In the genomic region with DNA sequence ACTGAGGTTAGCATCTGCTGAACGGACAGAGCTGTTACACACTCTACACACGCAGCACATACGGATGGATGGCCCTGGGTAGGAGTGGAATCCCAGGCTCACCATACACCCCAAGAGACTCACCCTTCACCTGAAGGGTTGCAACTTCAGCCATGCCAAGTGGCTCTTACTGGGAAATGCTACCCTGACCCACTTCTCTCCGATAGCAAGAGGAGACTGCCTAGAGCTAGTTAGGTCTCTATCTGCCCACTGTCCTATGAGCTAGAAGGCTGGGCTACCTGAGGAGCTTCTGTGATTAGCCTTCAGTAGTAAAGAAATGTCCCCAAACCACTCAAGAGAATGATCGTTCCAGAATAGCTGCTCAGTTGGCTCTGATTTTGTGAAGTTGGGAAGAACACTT, we compare ENCODE assay signal across 14 mouse cellular contexts. TPM values are rescaled to one million over a fixed set of nuclear protein-coding genes. Genes with fewer than 3 reads are reported as not detected.
DNase-seq lines count a peak whose midpoint lies in the region; ATAC-seq and TF ChIP-seq lines count a peak whose summit lies in the region.
"Had no signal": no experiment of that assay in that cellular context is flagged by ENCODE, and none has a peak within 500 bp of the region (broad histone marks: within the 10 kb centered on the region; RNA-seq: fewer than 3 reads in every experiment).

No protein-coding gene starts in this region.

- H3K27ac ChIP-seq in hindbrain, embryonic 13.5 days = no peak overlapping the region
- no peak overlapping the region for H3K27ac ChIP-seq in hindbrain, embryonic 10.5 days
- H3K27ac ChIP-seq in lung, embryonic 14.5 days (ENCODE audit: low read depth) = no peak overlapping the region
- H3K27ac ChIP-seq: forebrain, embryonic 10.5 days had no signal

- H3K9me3 ChIP-seq in hindbrain, embryonic 13.5 days = no peaks in the 10 kb centered on the region
- no peaks in the 10 kb centered on the region for H3K9me3 ChIP-seq in hindbrain, embryonic 10.5 days
- no peaks in the 10 kb centered on the region for H3K9me3 ChIP-seq in lung, embryonic 14.5 days (ENCODE audit: low read depth, low read length)
- H3K9me3 ChIP-seq: forebrain, embryonic 10.5 days had no signal

- DNase-seq in hindbrain, embryonic 10.5 days (ENCODE audit: low spot score) = no peak
- DNase-seq in lung, embryonic 14.5 days = no peak
- no peak for DNase-seq in lung, postnatal 14 days
- DNase-seq in cerebellum, adult 9-11 months = peak; percentile 53
- peak; percentile 7 for DNase-seq in lung, postnatal 36 days
- DNase-seq in urinary bladder, postnatal 36 days (ENCODE audit: low spot score in 2 of 2) = no peak
- DNase-seq in right cerebral cortex, postnatal 25 days = no peak
- DNase-seq: adrenal gland, postnatal 10 days; heart, adult 18-20 months; liver, postnatal 0 days; right cerebral cortex, postnatal 4 days had no signal

- H3K4me1 ChIP-seq in hindbrain, embryonic 13.5 days (replicated peaks) = peaks cover 16% of the 10 kb centered on the region
- peaks cover 16% of the 10 kb centered on the region; the same call in 1 of the 2 replicates for H3K4me1 ChIP-seq in hindbrain, embryonic 10.5 days (replicated peaks)
- H3K4me1 ChIP-seq in lung, embryonic 14.5 days (ENCODE audit: insufficient read depth) = no peaks in the 10 kb centered on the region

- 0 out of 2 replicates have a peak overlapping the region, but pooled peaks have one; percentile 1 for H3K4me2 ChIP-seq in hindbrain, embryonic 13.5 days
- peak overlapping the region; percentile 80; the same call in 1 of the 2 replicates for H3K4me2 ChIP-seq in lung, embryonic 14.5 days

- H3K27me3 ChIP-seq in hindbrain, embryonic 13.5 days = peaks cover 52% of the 10 kb centered on the region
- H3K27me3 ChIP-seq in hindbrain, embryonic 10.5 days (ENCODE audit: insufficient read depth, poor library complexity, severe bottlenecking) = peaks cover 40% of the 10 kb centered on the region
- peaks cover 13% of the 10 kb centered on the region for H3K27me3 ChIP-seq in lung, embryonic 14.5 days (ENCODE audit: insufficient read depth, low read length)

- no peak for ATAC-seq in hindbrain, embryonic 13.5 days (ENCODE audit: low FRiP score)
- ATAC-seq in lung, embryonic 14.5 days (ENCODE audit: insufficient read depth) = no peak
- ATAC-seq: liver, postnatal 0 days had no signal

- H3K9ac ChIP-seq in hindbrain, embryonic 13.5 days = no peak overlapping the region
- no peak overlapping the region for H3K9ac ChIP-seq in lung, embryonic 14.5 days
- H3K9ac ChIP-seq: liver, postnatal 0 days had no signal

- WGBS in hindbrain, embryonic 13.5 days = 87% methylated on average over 5 of the region's 5 CpGs
- WGBS in hindbrain, embryonic 10.5 days = 85% methylated on average over 5 of the region's 5 CpGs
- 77% methylated on average over 5 of the region's 5 CpGs for WGBS in lung, embryonic 14.5 days

- TF ChIP-seq CTCF in lung, embryonic 14.5 days (IDR thresholded peaks at IDR 0.05; ENCODE audit: low read depth) = no peak

- no peaks in the 10 kb centered on the region for H3K36me3 ChIP-seq in hindbrain, embryonic 13.5 days
- no peaks in the 10 kb centered on the region for H3K36me3 ChIP-seq in hindbrain, embryonic 10.5 days
- H3K36me3 ChIP-seq in lung, embryonic 14.5 days (ENCODE audit: insufficient read depth) = no peaks in the 10 kb centered on the region
- H3K36me3 ChIP-seq: forebrain, embryonic 10.5 days; G1E had no signal

- H3K4me3 ChIP-seq in hindbrain, embryonic 13.5 days = no peak overlapping the region
- no peak overlapping the region for H3K4me3 ChIP-seq in hindbrain, embryonic 10.5 days
- H3K4me3 ChIP-seq in lung, embryonic 14.5 days (ENCODE audit: low read depth, low read length) = no peak overlapping the region
- H3K4me3 ChIP-seq: forebrain, embryonic 10.5 days had no signal

RNA-seq across cellular contexts. Expression of a gene that starts 2.1 kb away (rescaled TPM):
- 4.4 and 4.7 TPM in 2 replicates for polyA plus RNA-seq in hindbrain, embryonic 13.5 days (2015; fragmentation: Nextera tagmentation; extraction: Ambion mirVana)
- polyA plus RNA-seq in hindbrain, embryonic 10.5 days (2016; fragmentation: Nextera tagmentation; extraction: Ambion mirVana) = 1.4 and 1.6 TPM in 2 replicates
- 6.7 and 8.8 TPM in 2 replicates for polyA plus RNA-seq in lung, embryonic 14.5 days (2014; fragmentation: Nextera tagmentation; extraction: Ambion mirVana)
- polyA plus RNA-seq: G1E had no signal

Comparison
In these comparisons a context has a peak if more than half of its experiments do, and no peak if none do; other contexts are left out.
1. DNase-seq: peak in cerebellum, adult 9-11 months (single experiment) and lung, postnatal 36 days (single experiment); none in hindbrain, embryonic 10.5 days (single experiment), lung, embryonic 14.5 days (single experiment), lung, postnatal 14 days (single experiment), urinary bladder, postnatal 36 days (0 of 2) and right cerebral cortex, postnatal 25 days (single experiment).